Mouse (Mus musculus): ENCODE measurements at regions not wholly inside any gene's neighbourhood (a gene's known extent, or its start where the extent isn't known, plus 50 kb on each side); places are given as distances from the start of the nearest gene placed in this dataset.
"Not testable (repeated sequence)": the region's sequence is repeated elsewhere in the genome, so short reads cannot be mapped to it uniquely, and the experiment has no call there.

DNA sequence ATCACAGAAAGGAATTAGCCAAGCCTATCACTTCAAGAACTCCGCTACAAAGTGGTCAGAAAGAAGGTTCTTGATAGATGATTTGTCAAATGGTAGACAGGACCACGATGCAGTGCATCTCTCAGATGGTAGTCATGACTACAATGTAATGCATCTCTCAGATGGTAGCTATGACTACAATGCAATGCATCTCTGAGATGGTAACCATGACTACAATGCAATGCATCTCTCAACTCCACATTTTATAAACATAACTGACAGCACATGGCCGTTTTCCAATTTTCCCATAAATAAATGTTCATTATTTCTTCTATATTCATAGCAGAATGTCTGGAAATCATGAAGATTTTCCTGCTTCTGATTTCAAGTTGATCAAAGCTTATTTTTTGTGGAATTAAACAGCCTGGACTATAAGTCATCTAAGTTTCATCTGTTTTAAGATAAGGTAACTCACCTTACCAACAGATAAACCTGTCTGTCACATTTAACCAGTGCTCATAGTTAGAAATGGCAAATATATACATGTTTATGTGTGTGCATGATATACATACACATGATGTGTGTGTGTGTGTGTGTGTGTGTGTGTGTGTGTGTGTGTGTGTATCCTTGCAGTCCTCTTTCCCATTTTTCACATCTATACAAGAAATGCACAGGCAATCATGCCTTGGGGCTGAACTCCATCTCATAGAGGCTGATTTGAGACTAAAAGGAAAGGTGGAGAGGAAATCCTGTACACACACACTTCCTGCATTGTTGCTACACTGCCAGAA, 122.4 kb downstream of the Phf3 start:
- in situ Hi-C loops (cut with MboI, MseI) = loop anchor here (25.0 kb wide), 1 partner anchor 761 kb away; no protein-coding TSS in a partner anchor

DNA sequence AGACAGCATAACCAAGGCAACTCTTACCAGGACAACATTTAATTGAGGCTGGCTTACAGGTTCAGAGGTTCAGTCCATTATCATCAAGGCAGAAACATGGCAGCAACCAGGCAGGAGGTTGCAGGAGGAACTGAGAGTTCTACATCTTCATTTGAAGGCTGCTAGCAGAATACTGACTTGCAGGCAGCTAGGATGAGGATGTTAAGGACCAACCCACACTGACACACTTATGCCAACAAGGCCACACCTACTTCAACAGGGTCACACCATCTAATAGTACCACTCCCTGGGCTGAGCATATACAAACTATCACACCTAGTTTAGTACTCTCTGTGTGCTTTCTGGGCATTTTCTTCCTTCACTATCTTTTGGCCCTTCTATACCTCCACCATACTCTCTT, 131.8 kb downstream of the Phf3 start:
- in situ Hi-C loops (cut with MboI, MseI) = no loop called here

DNA sequence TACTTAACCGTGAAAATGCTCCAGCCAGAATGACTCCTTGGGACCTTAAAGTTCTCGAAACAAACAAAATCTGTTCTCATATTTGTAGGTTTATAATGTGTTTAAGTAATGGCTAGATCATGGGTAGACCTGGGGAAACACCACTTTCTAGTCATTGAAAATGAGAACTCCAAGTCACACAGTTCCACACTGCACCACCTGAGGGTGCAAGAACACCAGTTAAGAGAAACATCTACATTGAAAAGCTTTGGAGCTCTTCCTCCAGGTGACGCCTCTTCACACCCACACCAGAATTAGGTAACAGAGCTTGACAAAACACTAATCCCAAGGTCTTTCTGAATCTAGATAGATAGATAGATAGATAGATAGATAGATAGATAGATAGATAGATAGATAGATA, 132.9 kb downstream of the Phf3 start:
- in situ Hi-C loops (cut with MboI, MseI) = no loop called here

DNA sequence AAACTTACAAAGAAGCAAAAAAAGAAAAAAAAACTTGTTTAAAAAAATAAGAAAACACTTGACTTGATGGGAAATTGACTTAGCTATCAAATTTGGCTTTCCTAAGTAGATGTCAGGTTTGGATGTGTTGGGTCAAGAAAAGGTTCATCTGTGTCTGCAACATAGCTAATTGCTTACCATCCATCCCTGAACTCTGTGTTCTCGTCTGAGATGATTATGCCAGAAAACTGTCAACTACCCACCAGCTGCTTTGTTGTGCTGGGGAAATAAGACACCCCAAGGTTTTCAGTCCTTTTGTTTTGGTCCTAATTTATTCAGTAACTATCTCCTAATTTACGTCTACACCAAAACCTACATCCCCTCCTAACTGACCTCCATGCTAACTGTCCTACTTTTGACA, 152.2 kb downstream of the Phf3 start:
- in situ Hi-C loops (cut with MboI, MseI) = no loop called here

DNA sequence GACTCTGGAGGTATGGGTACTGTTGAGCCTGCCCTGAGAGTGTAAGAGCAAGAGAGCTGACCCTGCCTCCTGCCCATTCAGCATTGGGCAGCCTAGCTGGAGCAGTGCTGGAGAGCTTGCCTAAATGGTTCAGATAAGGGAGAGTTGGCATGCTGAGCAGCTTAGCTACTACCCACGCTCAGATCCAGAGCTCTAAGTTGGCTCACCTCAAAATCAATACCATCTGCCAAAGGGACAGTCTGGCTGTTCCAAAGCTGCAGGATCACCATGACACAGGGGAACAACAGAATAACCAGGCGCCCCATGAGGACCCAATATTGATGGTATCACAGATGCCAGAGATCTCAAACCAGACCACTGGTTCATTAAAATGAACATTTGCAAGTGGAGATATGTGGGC, 152.9 kb downstream of the Phf3 start:
- in situ Hi-C loops (cut with MboI, MseI) = no loop called here

DNA sequence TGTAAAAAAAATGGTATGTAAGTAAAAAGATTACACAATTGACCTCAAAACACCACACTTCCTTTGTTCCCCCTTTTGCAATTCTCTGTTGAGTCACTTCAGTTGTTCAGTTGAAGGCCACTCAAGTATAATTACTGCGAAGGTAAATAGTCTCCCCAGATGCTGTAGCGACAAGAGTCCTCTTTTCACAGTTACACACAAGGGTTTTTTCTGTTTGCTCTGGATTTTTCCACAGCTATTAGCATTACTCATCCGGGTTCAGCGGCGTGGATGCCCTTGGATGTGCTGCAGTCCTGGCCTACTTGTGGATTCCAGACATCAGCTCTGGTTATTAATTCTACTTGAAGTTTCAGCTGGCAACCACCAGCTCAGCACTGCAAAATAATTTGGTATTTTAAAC, 155.1 kb downstream of the Phf3 start:
- in situ Hi-C loops (cut with MboI, MseI) = no loop called here

DNA sequence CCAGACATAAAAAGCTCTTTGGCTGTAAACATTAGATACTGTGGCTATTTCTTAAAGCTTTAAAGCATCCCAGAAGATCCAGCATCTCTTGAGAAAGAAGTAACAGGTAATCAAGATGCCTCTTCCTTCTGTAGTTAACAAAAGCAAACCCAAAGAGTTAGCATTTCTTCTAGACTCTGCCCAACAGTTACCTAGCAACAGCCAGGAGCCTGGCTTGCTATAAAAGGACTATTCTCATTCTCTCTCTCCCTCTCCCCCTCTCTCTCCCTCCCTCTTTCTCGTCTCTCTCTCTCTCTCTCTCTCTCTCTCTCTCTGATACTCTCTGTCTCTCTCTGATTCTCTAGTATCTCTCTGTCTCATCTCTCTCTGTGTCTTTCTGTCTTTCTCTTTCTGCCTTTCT, 157.4 kb downstream of the Phf3 start:
- in situ Hi-C loops (cut with MboI, MseI) = no loop called here

DNA sequence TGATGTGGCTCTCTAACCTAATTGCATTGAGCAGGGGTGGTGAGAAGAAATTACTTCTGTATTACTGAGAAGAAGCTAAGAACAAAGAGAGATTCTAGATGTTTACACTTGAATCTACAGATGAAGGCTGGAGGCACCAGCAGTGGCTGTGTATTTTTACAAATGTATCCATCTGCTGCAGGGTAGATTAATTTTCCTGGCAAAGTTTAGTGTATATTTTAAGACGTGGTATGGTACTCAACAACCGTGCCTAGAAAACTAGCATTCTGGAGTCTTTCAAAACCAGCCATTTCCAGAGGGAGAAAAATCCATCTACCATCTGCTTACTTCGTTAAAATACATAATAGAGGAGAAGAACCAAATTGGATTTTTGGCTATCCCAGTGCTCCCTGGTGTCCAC, 172.6 kb downstream of the Phf3 start:
- in situ Hi-C loops (cut with MboI, MseI) = no loop called here

DNA sequence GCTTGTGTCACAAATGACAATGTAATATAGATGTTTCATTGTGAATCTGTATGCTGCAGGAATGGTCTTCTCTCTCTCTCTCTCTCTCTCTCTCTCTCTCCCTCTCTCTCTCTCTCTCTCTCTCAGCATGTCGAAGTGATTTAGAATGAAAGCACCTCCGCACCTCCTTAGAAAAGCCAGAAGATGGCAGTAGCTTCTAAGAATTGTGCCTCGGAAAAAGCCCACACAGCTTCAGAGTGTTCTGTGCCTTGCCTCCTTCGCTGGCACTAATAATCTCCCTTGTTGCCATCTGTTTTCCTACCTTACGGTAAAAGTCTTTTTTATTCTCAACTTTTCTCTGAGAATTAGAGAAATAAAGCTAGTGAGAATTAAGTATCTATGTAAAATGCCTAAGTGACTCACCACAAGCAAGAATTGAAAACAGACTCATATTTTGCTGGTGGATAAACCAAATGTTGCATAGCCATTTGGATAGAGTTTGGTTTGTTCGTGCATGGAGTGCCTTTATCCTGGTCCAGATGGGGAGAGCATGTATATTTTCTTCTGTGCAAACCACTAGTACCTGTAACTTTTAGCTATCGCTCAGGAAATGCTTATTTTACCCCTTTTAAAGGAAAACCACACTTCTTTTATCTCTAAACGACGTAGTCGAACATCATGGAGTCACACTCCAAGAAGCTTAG, 173.2 kb downstream of the Phf3 start:
- in situ Hi-C loops (cut with MboI, MseI) = no loop called here

DNA sequence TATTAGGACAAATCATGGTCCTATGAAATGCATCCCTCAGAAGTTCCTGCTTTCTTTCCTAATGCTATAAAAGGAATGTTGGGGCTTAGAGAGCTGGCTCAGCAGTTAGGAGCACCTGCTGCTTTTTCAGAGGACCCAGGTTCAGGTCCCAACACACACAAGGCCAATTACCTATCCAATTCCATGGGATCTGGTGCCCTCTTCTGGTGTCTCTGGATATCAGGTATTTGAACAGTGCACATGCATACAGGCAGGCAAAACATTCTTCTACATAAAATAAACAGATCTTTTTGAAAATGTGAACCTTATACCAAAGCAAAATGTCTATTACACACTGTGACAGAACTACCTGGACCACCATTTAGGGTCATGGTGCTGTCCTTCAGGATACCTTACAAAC, 177.4 kb downstream of the Phf3 start:
- in situ Hi-C loops (cut with MboI, MseI) = no loop called here

DNA sequence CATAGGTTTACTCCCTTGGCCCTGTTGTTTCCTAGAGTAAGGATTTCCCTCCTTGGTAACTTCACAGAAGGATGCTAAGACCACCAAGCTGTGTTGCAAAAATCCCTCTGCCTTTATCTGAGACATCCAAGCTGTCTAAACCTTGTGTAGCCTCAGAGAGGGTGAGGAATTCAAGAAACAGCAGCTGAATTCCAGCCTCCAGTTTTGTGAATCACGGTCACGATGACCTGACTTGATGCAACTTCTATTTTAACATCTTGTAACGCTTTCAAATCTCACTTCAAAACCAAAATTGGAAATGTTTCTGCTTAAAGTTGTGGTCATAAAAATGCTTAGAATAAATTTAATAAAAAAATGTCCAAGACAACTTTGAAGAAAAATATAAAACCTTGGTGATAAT, 188.4 kb downstream of the Phf3 start:
- in situ Hi-C loops (cut with MboI, MseI) = no loop called here

DNA sequence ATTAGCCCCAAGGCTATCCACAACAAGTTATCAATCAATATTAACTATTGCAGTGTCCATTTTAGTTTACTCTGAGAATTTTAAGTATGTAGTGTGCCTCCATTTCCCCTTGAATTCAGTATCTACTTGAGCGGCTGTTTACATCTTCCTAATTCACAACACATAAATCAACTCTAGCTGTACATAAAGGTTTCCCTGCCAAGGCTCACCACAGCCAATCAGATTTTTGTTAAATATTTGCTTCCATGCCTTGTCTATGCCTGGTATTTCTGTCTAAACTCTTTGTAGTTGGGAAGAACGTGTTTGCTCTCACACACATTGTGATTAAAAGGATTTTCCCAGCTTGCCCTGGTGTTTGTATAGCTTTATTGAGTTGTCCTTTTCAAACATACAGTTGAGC, 189.8 kb downstream of the Phf3 start:
- in situ Hi-C loops (cut with MboI, MseI) = no loop called here

DNA sequence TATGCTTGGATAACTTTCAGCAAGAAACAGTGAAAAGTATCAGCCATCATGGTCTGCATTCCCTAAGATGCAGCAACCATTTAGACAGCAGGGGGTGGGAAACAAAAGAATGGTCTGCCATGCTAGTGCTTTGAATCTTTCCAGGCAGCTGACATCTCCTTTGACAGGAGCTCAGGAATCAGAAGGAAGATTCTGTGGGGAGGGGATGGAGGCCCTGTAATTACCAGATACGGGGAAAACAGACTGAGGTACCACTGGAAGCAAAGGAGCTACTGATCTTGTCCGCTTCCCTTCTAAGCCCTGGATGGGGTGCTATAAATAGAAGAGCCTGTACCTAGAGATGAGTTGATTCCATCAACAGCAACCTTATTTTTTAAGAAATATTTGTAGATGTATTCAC, 233.9 kb downstream of the Phf3 start:
- in situ Hi-C loops (cut with MboI, MseI) = no loop called here

DNA sequence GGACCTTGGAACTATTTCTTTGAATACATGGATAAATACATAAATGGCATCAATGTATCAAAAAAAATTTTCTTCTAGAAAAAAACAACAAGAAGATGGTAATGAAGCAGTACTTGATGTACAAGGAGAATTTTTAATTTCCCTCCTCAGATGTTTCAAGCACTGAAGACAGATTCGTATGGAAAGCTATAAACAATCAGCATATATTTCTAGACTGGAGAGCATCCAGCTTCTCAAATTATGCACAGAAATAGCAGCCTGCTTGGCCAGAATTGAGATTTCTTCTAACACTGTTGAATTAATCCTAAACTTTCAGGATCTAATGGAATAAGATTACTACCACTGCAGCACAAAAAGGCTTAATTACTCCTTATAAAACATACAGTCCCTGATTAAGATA, 241.0 kb downstream of the Phf3 start:
- in situ Hi-C loops (cut with MboI, MseI) = no loop called here

DNA sequence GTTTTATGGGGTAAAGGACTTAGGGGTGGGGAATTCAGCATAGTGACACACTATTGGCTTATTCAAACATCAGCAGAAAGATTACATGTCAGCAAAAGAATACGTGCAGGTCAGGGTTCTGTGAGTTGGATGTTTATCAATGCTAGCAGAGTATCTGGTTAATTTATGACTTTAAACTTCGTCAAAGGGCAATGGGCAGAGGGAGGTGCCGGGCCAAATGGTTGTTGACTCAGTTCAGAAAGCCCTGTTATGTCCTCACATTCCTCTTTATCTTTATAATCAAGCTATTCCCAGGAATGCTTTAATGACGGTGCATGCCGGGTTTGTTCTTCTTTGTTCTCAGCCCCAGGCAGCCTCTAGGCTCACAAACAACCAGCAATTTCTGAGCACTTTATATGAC, 245.9 kb downstream of the Phf3 start:
- in situ Hi-C loops (cut with MboI, MseI) = not testable (repeated sequence)

DNA sequence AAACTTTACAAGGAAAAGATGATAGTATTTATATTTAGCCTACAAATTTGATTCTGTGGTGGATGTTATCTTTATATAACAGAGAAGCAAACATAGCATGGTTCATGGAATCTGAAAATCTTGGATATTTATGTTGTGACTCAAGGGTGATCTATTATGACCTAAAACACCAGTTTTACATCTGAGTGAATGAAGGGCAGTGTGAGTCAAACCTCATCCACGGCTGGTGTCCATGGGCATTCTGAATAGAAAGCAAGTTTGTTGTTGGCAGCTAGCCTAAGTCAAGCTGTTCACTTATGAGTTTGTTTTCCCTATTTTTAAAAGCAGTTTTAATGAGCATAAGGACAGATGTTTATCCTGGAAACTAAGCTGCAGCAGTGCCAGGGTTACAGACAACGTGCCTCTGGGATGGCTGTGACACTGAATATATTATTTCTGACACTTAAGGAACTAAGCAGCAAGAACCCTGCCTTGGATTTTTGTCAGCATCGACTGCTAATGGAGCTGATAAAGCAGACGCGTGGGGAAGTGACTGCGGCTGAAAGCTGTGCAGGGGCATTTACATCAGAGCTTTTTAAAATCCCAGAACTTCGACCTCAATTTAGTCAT, 278.5 kb downstream of the Phf3 start:
- in situ Hi-C loops (cut with MboI, MseI) = no loop called here

DNA sequence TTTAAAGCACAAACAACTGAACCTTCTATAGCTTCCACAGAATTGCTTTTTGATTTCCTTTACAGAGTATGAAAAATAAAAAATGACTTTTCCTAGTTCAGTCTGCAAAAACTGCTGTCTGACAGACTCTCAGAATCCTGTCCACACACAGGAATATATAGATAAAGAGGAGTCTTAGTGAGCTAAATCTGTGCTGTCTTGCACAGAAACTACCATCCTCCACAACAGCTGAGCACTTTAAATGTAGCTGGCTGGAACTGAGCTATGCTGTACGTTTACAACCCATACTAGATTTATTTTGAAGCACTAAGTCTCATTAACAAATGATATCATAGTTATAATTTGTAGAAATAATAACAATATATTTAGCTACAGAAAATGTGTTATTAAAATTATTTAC, 279.7 kb downstream of the Phf3 start:
- in situ Hi-C loops (cut with MboI, MseI) = no loop called here

DNA sequence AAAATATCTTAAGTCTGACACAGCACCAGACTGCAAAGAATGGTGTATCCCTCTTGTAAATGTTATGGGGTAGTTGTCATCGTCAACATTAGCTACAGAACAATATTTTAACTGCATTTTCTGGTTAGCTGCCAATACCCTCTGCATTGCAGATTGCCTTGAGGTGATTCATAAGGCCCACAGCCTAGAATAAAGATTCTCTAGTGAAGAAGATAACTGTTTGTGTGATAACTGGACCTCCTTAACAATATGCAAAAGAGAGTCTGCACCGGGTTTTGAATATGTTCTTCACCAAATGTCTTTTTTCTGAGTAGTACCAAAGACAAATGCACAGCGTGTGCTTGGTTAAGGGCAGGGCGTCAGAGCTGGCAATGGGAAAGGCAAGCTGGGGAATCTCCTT, 283.0 kb downstream of the Phf3 start:
- in situ Hi-C loops (cut with MboI, MseI) = no loop called here

DNA sequence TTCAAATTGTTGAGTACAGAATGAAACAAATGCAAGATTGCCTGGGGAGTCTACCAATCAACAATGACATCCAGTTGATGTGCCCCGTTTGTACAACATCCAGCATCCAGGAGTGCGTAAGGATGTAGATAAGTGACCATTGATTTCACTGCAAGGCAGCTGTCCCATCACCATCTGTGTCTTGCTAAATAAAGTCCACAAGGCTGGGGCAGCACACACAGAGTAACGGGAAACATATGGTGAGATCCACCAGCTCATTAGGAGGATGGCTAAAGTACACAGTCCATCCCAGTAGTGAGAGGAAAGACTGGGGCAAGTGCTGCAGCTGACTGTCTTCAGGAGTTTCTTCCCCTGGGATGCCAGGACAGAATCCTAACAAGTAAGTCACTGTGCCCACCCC, 284.8 kb downstream of the Phf3 start:
- in situ Hi-C loops (cut with MboI, MseI) = no loop called here

DNA sequence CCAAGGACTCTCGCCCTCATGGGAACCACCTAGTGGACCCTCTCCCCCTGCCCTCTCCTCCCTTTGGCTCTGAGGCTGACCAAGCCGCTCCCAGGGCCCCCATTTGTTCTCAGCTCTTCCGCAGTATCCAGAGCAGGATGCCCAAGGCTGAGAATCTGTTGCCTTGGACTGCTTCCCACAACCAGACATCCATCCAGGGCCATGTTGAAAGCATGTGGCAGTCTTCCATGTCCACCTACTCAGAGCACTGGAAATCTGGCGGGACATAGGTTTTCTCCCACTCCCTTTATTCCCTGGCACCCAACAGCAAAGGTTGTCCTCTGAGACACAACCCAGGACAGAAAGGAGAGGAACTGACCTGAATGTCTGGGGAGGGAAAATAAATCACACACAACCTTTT, 285.4 kb downstream of the Phf3 start:
- in situ Hi-C loops (cut with MboI, MseI) = no loop called here

DNA sequence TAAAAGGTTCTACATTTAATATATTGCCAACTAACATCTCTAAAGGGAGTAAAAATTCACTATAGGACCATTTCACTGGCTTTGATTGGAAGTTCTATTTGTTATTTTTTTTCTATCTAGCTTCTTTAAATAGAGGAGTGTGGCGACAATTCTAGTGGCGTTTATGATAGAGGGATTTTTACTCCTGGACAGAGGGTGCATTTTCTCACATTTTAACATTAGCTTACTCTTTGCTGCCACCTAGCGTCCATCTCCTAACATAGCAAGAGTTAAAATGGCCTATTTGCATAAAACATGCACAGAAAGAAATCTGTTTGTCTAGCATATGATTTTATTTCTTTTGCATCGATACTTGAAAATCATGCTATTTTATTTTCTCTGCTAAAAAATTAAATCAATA, 288.9 kb downstream of the Phf3 start:
- in situ Hi-C loops (cut with MboI, MseI) = no loop called here

DNA sequence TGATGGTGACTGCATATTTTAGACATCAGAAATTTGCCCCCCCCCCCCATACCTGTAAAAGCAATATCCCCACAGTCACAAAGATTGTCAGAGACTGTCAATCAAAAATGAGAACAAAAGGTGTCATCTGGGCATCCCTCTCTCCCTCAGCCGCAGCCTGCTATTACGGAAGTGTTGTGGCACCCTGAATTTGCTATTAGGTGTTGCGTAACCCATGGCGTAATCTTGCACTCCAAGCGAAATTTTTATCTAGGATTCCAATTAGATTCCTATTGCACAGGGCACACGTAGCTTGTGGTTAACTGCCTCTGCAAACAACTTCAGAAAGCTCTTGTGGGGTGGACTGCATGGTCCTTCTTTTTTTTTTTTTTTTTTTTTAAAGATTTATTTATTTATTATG, 289.9 kb downstream of the Phf3 start:
- in situ Hi-C loops (cut with MboI, MseI) = no loop called here

DNA sequence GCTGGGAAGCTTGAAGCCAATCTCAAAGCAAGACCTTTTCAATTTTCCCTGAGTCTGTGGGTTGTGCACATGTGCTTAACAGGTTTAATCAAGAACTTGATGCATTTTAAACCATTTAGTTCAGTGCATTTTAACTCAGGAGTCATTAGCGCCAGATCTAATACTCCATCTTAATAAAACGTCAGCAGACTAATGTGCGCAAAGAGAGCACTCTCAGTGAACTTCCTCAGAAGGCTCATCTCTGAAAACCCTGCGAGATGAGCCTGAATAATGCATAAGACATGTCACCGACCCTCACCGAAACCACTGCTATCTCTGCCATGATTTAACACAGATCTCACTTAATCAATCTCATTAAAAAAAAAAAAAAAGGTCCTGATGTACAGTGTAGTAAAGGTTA, 309.0 kb downstream of the Phf3 start:
- in situ Hi-C loops (cut with MboI, MseI) = no loop called here

Measured in T-helper 2 cell (primary cell).